Mouse (Mus musculus) limb, embryonic 13.5 days (tissue): ENCODE measurements at regions not wholly inside any gene's neighbourhood (a gene's known extent, or its start where the extent isn't known, plus 50 kb on each side); places are given as distances from the start of the nearest gene placed in this dataset.

Source experiments
- ATAC-seq: fragments of 200-750 bp; cut with Nextera tagmentation; 2 replicates; pipeline ENCODE4 v1.8.0; 2017; ENCODE audit warnings: low read depth, moderate number of reproducible peaks, moderate TSS enrichment; ENCODE audit not compliant: low FRiP score
- H3K27ac ChIP-seq: fragments of 300-500 bp; sonication (generic); 2 replicates; pipeline ENCODE4 v1.5.1; 2015; ENCODE audit warnings: inconsistent platforms, mild to moderate bottlenecking, moderate library complexity
- H3K27me3 ChIP-seq: fragments of 300-500 bp; sonication (generic); 2 replicates; pipeline ENCODE4 v1.6.1; 2015; ENCODE audit warnings: mild to moderate bottlenecking, inconsistent platforms
- H3K36me3 ChIP-seq: fragments of 300-500 bp; sonication (generic); 2 replicates; pipeline ENCODE4 v1.6.1; 2015; ENCODE audit warnings: inconsistent platforms, mild to moderate bottlenecking, moderate library complexity
- H3K4me1 ChIP-seq: fragments of 300-500 bp; sonication (generic); 2 replicates; pipeline ENCODE4 v1.6.1; 2015; ENCODE audit warnings: inconsistent platforms
- H3K4me2 ChIP-seq: fragments of 300-500 bp; sonication (generic); replicated peaks from 2 replicates; pipeline ENCODE4 v1.6.1; 2015; ENCODE audit warnings: inconsistent platforms, mild to moderate bottlenecking, moderate library complexity
- H3K4me3 ChIP-seq: fragments of 300-500 bp; sonication (generic); 2 replicates; pipeline ENCODE4 v1.5.1; 2015; ENCODE audit warnings: moderate library complexity, mild to moderate bottlenecking, inconsistent platforms
- H3K9ac ChIP-seq: fragments of 300-500 bp; sonication (generic); 2 replicates; pipeline ENCODE4 v1.6.1; 2015; ENCODE audit warnings: mild to moderate bottlenecking, inconsistent platforms
- H3K9me3 ChIP-seq: fragments of 300-500 bp; sonication (generic); 2 replicates; pipeline ENCODE4 v1.6.1; 2016; ENCODE audit warnings: inconsistent platforms
- WGBS: fragments of 180-500 bp; shearing (Covaris S2); methylation state at CpG from one replicate; pipeline ENCODE4 v1.1.7; 2015; 5-methylcytosine and 5-hydroxymethylcytosine counted together

DNA sequence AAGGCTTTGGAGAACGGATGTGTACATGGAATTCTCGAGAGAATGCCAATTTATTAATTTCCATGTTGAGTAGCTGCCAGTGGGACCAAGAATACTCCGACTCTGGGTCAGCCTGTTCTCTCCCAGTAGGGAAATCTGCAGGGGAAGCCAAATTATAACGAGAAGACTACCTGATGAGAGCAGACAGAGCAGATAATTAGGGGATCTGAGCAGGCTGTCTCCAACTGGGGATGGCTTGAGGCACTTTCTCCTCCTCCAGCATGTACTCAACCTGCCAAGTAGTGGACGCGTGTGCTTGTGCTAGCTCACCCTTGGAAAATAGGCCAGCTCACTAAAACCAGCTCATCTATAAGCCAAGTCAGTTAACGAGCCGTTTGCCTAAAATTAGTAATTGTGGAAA, 80.5 kb upstream of the Eif4g2 start:
- Histone ChIP-seq H3K4me1 (peaks cover 6% of the 10 kb centered on the region), H3K9me3 (peaks cover 6% of the 10 kb centered on the region; the same call in 1 of the 2 replicates), H3K4me2 (no peak overlapping the region), H3K9ac (no peak overlapping the region), H3K36me3 (no peaks in the 10 kb centered on the region), H3K27ac (no peak overlapping the region), H3K27me3 (no peaks in the 10 kb centered on the region), H3K4me3 (no peak overlapping the region)
- no peak for ATAC-seq
- WGBS, result 58% methylated on average over 8 of the region's 8 CpGs

DNA sequence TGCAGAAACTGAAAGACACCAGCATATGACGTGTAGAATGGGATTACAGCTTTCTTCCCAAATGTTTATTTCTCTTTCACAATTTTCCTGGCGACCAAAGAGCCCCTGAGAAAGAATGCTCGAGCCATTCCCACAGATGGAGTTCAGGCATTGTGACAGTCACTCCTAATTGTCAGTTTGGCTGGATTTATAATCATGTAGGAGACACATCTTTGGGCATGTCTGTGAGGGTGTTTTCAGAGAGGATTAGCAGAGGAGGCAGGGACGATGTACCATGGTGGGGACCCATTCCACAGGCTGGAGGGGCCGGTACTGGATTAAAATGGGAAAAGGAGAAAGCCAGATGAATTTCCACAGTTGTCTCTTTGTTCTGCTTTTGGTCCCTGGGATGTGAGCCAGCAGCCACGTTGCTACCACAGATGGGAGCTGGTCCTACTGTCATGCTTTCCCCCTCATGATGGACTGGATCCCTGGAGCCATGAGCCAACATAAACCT, 76.0 kb upstream of the Eif4g2 start:
- peaks cover 6% of the 10 kb centered on the region; the same call in 1 of the 2 replicates for H3K9me3 ChIP-seq
- H3K4me2 ChIP-seq, result no peak overlapping the region
- no peaks in the 10 kb centered on the region for H3K36me3 ChIP-seq
- ATAC-seq, result no peak
- H3K9ac ChIP-seq, result no peak overlapping the region
- H3K27ac ChIP-seq, result no peak overlapping the region; the same call in 1 of the 2 replicates
- no peaks in the 10 kb centered on the region for H3K27me3 ChIP-seq
- H3K4me3 ChIP-seq, result no peak overlapping the region
- peaks cover 31% of the 10 kb centered on the region for H3K4me1 ChIP-seq
- 62% methylated on average over 6 of the region's 6 CpGs for WGBS

DNA sequence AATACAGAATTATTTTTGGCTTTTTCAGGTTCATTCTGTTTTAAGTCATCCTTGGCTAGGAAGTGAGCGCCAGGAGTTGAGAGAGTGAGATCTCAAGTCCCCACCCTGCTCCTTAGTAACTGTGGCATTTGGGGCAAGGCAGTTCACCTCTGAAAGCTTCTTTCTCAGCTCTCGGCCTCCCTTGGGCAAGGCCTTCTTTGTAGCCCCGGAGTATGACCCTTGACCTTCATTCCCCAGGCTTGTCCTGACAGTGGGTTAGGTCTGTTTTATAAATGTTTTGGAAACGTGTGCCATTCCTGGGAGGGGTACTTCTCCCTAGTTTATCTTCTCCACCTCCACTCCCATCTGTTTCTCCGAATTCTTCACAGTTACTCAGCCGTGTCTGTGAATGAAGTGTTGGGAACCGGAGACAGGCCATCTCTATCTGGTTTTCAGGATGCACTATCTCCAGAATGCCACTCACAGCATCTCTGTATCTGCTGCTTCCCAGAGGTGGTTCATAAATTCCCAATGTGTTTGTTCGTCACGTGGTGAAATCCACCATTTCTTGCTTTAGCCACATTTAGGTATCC, 75.0 kb upstream of the Eif4g2 start:
- peak overlapping the region; percentile 31; the same call in 1 of the 2 replicates for H3K9ac ChIP-seq
- no peak overlapping the region for H3K4me3 ChIP-seq

DNA sequence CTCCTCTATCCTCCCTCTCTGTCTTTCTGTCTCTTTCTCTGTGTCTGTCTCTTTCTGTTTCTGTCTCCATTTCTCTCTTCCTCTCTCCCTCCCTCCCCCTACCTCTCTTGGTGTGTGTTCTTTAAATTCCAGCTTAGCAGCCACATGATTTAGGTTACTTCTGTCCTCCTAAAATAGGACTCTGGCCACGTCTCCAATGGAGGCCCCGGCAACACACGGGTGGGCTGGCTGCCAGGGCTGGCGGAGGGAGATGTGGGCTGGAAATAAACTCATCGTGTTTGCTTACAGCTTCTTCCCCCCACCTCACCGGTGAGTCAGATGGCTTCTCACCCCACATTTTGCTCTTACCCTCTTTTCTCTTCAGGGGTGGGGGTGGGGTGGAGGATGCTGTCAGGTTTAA, 74.5 kb upstream of the Eif4g2 start:
- Histone ChIP-seq H3K4me1 (peaks cover 31% of the 10 kb centered on the region), H3K4me3 (peak overlapping the region; percentile 12), H3K4me2 (peak overlapping the region; percentile 53), H3K9ac (peak overlapping the region; percentile 31; the same call in 1 of the 2 replicates), H3K36me3 (no peaks in the 10 kb centered on the region), H3K27ac (peak overlapping the region; percentile 86), H3K9me3 (peaks cover 6% of the 10 kb centered on the region; the same call in 1 of the 2 replicates), H3K27me3 (no peaks in the 10 kb centered on the region)
- WGBS, result 5% methylated on average over 6 of the region's 6 CpGs
- ATAC-seq, result peak; percentile 46; the same call in 1 of the 2 replicates

More for the DNA sequence above, 75.0 kb upstream of the Eif4g2 start:
- peak overlapping the region; percentile 86; the same call in 1 of the 2 replicates for H3K27ac ChIP-seq
- H3K27me3 ChIP-seq, result no peaks in the 10 kb centered on the region
- peaks cover 6% of the 10 kb centered on the region; the same call in 1 of the 2 replicates for H3K9me3 ChIP-seq
- H3K36me3 ChIP-seq, result no peaks in the 10 kb centered on the region
- ATAC-seq, result 0 out of 2 replicates have a peak, but pooled peaks have one; percentile 16
- H3K4me1 ChIP-seq, result peaks cover 31% of the 10 kb centered on the region
- 53% methylated on average over 9 of the region's 9 CpGs for WGBS
- peak overlapping the region; percentile 53 for H3K4me2 ChIP-seq

DNA sequence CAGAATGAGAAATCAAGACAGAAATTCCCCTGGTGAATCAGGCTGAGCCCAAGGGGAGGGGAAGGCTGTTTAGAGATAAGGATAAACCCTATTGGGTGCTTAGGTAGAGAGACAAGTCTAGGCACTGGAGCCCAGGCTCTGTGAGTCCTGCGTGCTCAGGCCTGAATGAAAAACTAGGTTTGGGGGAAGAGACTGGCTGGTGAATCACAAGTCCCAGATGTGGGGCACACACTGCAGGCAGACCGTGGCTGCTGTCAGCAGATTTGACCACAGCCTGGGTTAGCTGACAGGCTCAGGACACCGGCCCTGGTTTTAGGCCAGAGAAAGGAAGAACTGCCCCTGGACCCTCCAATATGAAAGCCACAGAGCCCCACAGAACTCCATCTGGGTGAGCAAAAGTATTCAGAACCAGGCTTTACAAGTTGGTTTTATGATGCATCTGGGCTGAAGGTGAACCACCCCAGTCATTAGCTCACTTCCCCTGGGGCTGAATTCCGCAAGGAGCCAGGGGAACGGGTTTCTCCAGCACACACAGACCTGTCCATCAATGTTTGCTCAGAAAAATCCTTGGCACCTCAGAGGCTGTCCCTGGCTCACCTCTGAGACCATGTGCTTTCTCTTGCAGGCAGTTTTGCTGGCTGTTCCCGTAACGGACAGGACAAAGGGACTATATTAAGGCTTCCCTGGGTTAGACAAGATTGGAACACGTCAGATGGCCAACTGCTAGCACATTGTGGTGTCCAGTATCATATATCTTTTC, 73.8 kb upstream of the Eif4g2 start:
- peak overlapping the region; percentile 40; the same call in 1 of the 2 replicates for H3K9ac ChIP-seq
- H3K9me3 ChIP-seq, result peaks cover 6% of the 10 kb centered on the region; the same call in 1 of the 2 replicates
- ATAC-seq, result peak; percentile 66
- H3K4me2 ChIP-seq, result peak overlapping the region; percentile 53
- no peak overlapping the region for H3K4me3 ChIP-seq
- peak overlapping the region; percentile 86 for H3K27ac ChIP-seq
- WGBS, result 18% methylated on average over 8 of the region's 8 CpGs
- H3K4me1 ChIP-seq, result peaks cover 31% of the 10 kb centered on the region
- H3K36me3 ChIP-seq, result no peaks in the 10 kb centered on the region
- no peaks in the 10 kb centered on the region for H3K27me3 ChIP-seq

DNA sequence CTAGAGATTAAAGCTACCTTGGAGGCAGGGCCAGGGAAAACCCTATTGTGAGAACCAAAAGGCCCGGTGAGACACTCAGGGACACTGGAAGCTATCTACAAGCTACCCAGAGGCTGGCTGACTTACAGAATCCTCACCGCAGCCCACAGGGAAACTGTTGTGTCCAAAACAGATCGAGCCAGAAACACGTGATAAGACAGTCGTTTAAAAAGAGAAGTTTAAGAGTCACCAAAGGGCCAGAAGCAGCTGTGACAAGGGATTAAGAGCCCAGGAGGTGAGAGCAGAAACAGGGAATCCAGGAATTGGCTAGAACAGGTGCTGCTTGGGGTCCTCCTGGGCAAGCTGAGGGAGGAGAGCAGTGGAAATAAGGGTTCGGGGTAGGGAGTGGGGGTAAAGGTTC, 73.2 kb upstream of the Eif4g2 start:
- peak overlapping the region; percentile 53; the same call in 1 of the 2 replicates for H3K4me2 ChIP-seq
- no peak for ATAC-seq
- no peaks in the 10 kb centered on the region for H3K27me3 ChIP-seq
- no peaks in the 10 kb centered on the region for H3K9me3 ChIP-seq
- no peak overlapping the region for H3K9ac ChIP-seq
- WGBS, result 42% methylated on average over 6 of the region's 6 CpGs
- no peak overlapping the region for H3K4me3 ChIP-seq
- H3K4me1 ChIP-seq, result peaks cover 31% of the 10 kb centered on the region
- peak overlapping the region; percentile 86 for H3K27ac ChIP-seq
- H3K36me3 ChIP-seq, result no peaks in the 10 kb centered on the region

DNA sequence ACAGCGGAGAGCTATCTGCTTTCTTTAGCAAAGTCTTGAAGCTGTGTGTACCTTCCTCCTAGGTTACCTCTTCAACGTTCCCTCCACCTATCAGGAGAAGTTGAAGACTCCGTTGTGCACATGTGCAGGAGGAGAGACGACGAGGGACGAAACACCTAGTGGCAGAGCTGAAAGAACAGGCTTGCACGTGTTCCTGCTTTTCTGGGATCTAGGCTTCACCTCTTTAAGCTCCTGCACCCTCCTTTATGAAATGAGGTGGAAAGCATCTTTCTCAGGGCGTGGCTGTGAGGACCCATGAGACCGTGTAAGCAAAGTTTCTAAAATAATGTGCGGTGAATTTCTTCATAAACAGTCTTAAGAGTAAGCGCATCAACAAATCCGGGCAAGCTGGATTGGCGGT, 71.4 kb upstream of the Eif4g2 start:
- no peak overlapping the region for H3K4me2 ChIP-seq
- H3K27ac ChIP-seq, result no peak overlapping the region
- no peaks in the 10 kb centered on the region for H3K36me3 ChIP-seq
- H3K4me1 ChIP-seq, result peaks cover 29% of the 10 kb centered on the region
- WGBS, result 85% methylated on average over 13 of the region's 13 CpGs
- H3K9ac ChIP-seq, result no peak overlapping the region
- no peaks in the 10 kb centered on the region for H3K9me3 ChIP-seq
- H3K4me3 ChIP-seq, result no peak overlapping the region
- ATAC-seq, result no peak
- no peaks in the 10 kb centered on the region for H3K27me3 ChIP-seq

DNA sequence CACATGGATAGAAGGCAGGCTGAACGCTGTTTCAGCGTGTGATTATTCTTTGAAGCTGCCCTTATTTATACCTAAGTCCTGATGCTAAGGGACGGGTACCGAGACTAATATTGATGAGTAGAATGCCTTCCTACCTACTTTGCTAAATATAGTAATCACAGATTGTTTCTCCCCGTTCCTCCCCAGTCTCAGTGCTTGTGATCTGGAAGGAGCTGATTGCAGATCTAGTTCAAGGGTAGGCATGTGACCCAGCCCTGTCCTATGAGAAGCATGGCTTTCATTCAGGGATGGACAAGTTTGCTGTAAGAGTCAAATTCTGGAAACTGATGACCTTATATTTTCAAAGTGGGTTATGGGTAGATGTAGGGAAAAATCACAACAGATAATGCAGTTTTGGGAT, 67.7 kb upstream of the Eif4g2 start:
- Histone ChIP-seq H3K4me2 (no peak overlapping the region), H3K9me3 (no peaks in the 10 kb centered on the region), H3K36me3 (no peaks in the 10 kb centered on the region), H3K4me3 (no peak overlapping the region), H3K9ac (no peak overlapping the region), H3K4me1 (peaks cover 7% of the 10 kb centered on the region; the same call in 1 of the 2 replicates), H3K27me3 (no peaks in the 10 kb centered on the region), H3K27ac (no peak overlapping the region)
- ATAC-seq, result no peak
- 85% methylated on average over 5 of the region's 5 CpGs for WGBS

DNA sequence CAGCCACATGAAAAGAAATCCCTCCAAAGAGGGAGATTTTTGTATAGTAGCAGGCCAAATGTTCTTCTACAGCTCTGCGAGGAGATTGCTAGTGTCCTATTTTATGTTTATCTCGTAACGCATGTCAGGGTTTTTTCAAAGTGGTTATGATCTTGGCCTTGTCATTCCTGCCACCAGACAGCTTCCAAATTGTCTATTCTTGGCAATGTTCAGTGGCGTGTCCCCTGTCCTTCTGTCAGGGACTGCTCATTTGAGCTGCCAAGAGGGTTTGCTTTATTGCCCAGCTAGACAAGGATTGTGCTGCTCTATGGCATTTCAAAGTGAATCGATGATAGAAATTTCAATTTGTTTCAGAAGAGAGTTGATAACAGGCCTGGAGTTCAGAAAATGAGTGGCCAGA, 67.3 kb upstream of the Eif4g2 start:
- ATAC-seq, result no peak
- Histone ChIP-seq H3K9ac (no peak overlapping the region), H3K4me2 (no peak overlapping the region), H3K9me3 (no peaks in the 10 kb centered on the region), H3K36me3 (no peaks in the 10 kb centered on the region), H3K27me3 (no peaks in the 10 kb centered on the region), H3K4me3 (no peak overlapping the region), H3K27ac (no peak overlapping the region), H3K4me1 (peaks cover 7% of the 10 kb centered on the region; the same call in 1 of the 2 replicates)
- WGBS, result 89% methylated on average over 5 of the region's 5 CpGs

DNA sequence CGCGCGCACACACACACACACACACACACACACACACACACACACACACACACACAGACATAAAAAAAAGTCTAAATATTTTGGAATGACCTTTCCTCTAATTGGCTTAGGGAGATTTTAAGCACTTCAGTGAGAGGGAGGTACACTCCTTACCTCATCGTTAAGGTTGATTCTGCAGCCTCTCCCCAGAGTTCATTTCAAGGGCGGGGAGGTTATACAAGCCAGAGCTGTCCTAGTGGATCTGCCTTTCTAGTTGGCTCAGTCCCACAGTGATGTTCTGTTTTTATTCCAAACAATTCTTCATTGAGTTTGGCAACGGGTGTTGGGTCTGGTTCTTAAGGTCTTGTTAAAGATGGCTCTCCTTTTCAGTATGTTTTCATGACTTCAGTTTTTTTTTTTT, 64.8 kb upstream of the Eif4g2 start:
- no peak overlapping the region for H3K27ac ChIP-seq
- no peak for ATAC-seq
- no peaks in the 10 kb centered on the region for H3K9me3 ChIP-seq
- H3K4me2 ChIP-seq, result no peak overlapping the region
- H3K27me3 ChIP-seq, result no peaks in the 10 kb centered on the region
- no peaks in the 10 kb centered on the region for H3K36me3 ChIP-seq
- 80% methylated on average over 6 of the region's 6 CpGs for WGBS
- H3K4me1 ChIP-seq, result peaks cover 7% of the 10 kb centered on the region; the same call in 1 of the 2 replicates
- H3K4me3 ChIP-seq, result no peak overlapping the region
- no peak overlapping the region for H3K9ac ChIP-seq

DNA sequence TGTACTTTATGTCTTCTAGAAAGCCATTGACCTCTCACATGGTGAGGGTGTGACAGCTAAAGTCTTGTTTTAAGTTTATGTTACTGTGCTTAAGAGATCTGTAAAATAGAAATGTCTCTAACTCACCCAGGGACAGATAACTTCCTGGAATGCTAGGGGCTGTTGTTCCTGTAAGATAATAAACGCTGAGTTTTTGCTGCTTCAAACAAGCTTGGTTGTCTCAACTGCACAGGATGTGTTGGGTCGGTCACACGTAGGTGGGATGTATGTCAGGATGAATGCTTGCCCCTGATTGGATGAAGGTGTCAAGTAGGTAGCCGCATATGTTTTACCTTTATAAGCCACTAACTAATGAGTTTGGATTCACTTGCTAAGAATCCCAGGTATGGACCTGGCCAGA, 63.8 kb upstream of the Eif4g2 start:
- Histone ChIP-seq H3K27me3 (no peaks in the 10 kb centered on the region), H3K36me3 (no peaks in the 10 kb centered on the region), H3K4me3 (no peak overlapping the region), H3K9ac (no peak overlapping the region), H3K4me1 (peaks cover 7% of the 10 kb centered on the region; the same call in 1 of the 2 replicates), H3K4me2 (no peak overlapping the region), H3K27ac (no peak overlapping the region), H3K9me3 (no peaks in the 10 kb centered on the region)
- 79% methylated on average over 4 of the region's 4 CpGs for WGBS
- ATAC-seq, result no peak

DNA sequence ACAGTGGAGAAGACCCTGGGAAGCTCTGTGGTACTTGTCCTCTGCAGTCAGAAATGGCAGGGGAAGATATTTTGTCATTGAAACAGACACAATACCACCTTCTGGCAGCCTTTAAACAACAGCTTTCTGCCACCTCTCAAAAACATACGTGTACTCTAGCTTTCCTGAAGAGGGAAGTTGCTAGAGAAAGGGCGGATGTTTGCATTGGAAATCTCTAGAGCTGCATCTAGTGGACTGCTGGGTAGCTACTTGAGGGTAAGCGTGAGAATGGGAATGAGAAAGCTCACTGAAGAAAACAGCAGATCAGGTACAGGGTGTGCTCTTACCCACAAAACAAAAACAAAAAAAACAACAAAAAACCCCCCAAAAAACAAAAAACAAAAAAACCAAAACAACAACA, 61.4 kb upstream of the Eif4g2 start:
- WGBS, result 83% methylated on average over 3 of the region's 3 CpGs
- H3K36me3 ChIP-seq, result no peaks in the 10 kb centered on the region

More for the DNA sequence above, 61.4 kb upstream of the Eif4g2 start:
- Histone ChIP-seq H3K9me3 (no peaks in the 10 kb centered on the region), H3K4me1 (peaks cover 7% of the 10 kb centered on the region; the same call in 1 of the 2 replicates), H3K4me2 (no peak overlapping the region), H3K9ac (no peak overlapping the region), H3K27ac (no peak overlapping the region), H3K4me3 (no peak overlapping the region), H3K27me3 (no peaks in the 10 kb centered on the region)
- ATAC-seq, result no peak
